Mouse (Mus musculus) myocyte (in vitro differentiated cells): ENCODE data around the gene Gm9837. TPM values are rescaled to one million over a fixed set of nuclear protein-coding genes. Genes with fewer than 3 reads are reported as not detected.

Experiments
- H3K27me3 ChIP-seq: one replicate; pipeline ENCODE4 v1.6.1; 2011; ENCODE audit not compliant: control insufficient read depth, insufficient read depth, insufficient read length
- H3K36me3 ChIP-seq: one replicate; pipeline ENCODE4 v1.6.1; 2011; ENCODE audit not compliant: control insufficient read depth, insufficient read depth
- H3K4me2 ChIP-seq: one replicate; pipeline ENCODE4 v1.6.1; 2011; ENCODE audit warnings: low read depth, control low read depth
- H3K4me3 ChIP-seq: one replicate; pipeline ENCODE4 v1.5.1; 2011; ENCODE audit warnings: mild to moderate bottlenecking, control low read depth, moderate library complexity
- H3K79me2 ChIP-seq: one replicate; pipeline ENCODE4 v1.6.1; 2011; ENCODE audit not compliant: control insufficient read depth, insufficient read depth
- H3ac ChIP-seq: one replicate; pipeline ENCODE4 v1.6.1; 2011; ENCODE audit not compliant: control insufficient read depth, insufficient read length
- CEBPB ChIP-seq: IDR thresholded peaks from 2 replicates; pipeline ENCODE4 v1.6.1; 2011; ENCODE audit warnings: mild to moderate bottlenecking, moderate library complexity; ENCODE audit not compliant: poor library complexity, insufficient read depth, severe bottlenecking
- E2F4 ChIP-seq: IDR thresholded peaks from one replicate; pipeline ENCODE4 v1.6.1; 2011; ENCODE audit warnings: mild to moderate bottlenecking, control low read depth, moderate library complexity; ENCODE audit not compliant: insufficient read depth
- MAX ChIP-seq: IDR thresholded peaks from one replicate; pipeline ENCODE4 v1.6.1; 2011; ENCODE audit warnings: low read depth, mild to moderate bottlenecking, control low read depth
- MYOD1 ChIP-seq, 3 experiments: IDR thresholded peaks; one replicate each; pipeline ENCODE4 v1.6.1; 2011; ENCODE audit warnings: control low read depth in 2 of 3, low read depth in 2 of 3, mild to moderate bottlenecking in 2 of 3, moderate library complexity in 1 of 3; ENCODE audit not compliant: insufficient read length in 2 of 3, control insufficient read depth in 1 of 3
- MYOG ChIP-seq, 3 experiments: IDR thresholded peaks; one replicate each; pipeline ENCODE4 v1.6.1; 2011; ENCODE audit warnings: control low read depth in 2 of 3, low read depth in 2 of 3, mild to moderate bottlenecking in 2 of 3; ENCODE audit not compliant: insufficient read length in 2 of 3, control insufficient read depth in 1 of 3, insufficient read depth in 1 of 3
- POLR2A ChIP-seq: IDR thresholded peaks from one replicate; pipeline ENCODE4 v1.6.1; 2011; ENCODE audit warnings: low read depth, mild to moderate bottlenecking, control low read depth, moderate library complexity; ENCODE audit not compliant: insufficient read length
- POLR2AphosphoS2 ChIP-seq: IDR thresholded peaks from one replicate; pipeline ENCODE4 v1.6.1; 2011; ENCODE audit warnings: low read depth, control low read depth; ENCODE audit not compliant: insufficient read length
- REST ChIP-seq: IDR thresholded peaks from one replicate; pipeline ENCODE4 v1.6.1; 2011; ENCODE audit warnings: mild to moderate bottlenecking, control low read depth, moderate library complexity; ENCODE audit not compliant: insufficient read depth, insufficient read length
- SRF ChIP-seq: IDR thresholded peaks from one replicate; pipeline ENCODE4 v1.6.1; 2011; ENCODE audit warnings: low read depth; ENCODE audit not compliant: control insufficient read depth, insufficient read length
- TCF12 ChIP-seq: IDR thresholded peaks from one replicate; pipeline ENCODE4 v1.6.1; 2011; ENCODE audit warnings: mild to moderate bottlenecking, control low read depth; ENCODE audit not compliant: poor library complexity, insufficient read depth, severe bottlenecking
- TCF3 ChIP-seq: IDR thresholded peaks from one replicate; pipeline ENCODE4 v1.6.1; 2011; ENCODE audit warnings: low read depth, control low read depth; ENCODE audit not compliant: insufficient read length
- USF1 ChIP-seq: IDR thresholded peaks from one replicate; pipeline ENCODE4 v1.6.1; 2011; ENCODE audit warnings: low read depth, mild to moderate bottlenecking, control low read depth, moderate library complexity
- polyA plus RNA-seq: library from polyadenylated mRNA; unstranded; fragments of >200 nt; fragmentation: generic; extraction: Trizol; gene quantifications from one replicate; pipeline ENCODE4 v1.2.1, GENCODE M21; 2012; ENCODE audit warnings: missing spikeins

The Gm9837 gene
- polyA plus RNA-seq, 1 experiment = not detected

DNA sequence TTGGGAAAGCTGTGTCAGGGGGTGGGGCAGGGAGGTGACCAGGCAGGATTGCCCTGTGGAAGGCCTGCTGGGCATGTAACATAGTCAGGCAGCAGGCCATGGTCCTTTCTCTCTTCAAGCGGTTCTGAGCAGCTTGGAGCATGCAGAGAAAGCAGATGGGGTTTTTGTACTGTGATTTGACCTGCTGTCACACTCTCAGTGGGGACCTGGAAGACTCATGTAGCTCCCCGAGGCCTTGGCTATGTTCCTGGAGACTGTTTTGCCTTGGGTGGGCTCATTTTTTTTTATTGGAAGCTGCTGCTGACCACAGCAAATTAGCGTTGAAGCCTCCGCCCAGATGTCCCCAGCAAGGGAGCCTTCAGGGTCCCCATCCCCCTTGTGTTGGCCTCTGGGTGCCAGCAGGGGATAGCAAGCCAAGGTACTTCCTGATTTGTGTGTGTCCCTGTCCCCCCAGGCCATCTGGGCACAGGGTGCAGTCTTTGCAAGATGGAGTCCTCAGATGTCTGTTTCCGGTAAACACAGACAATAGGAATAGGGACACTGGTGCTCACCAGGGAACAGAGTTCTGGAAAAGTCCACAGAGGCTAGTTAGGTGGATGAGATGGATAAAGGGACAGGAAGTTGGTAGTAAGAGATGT, 34.9 kb upstream of the Gm9837 start:
- no peaks in the 10 kb centered on the region for H3K36me3 ChIP-seq
- H3K4me2 ChIP-seq = no peak overlapping the region
- no peaks in the 10 kb centered on the region for H3K27me3 ChIP-seq
- no peak overlapping the region for H3ac ChIP-seq
- no peaks in the 10 kb centered on the region for H3K79me2 ChIP-seq
- TF ChIP-seq CEBPB (no peak), USF1 (no peak), MYOD1 (IDR thresholded peaks at IDR 0.05; ENCODE audit: control insufficient read depth in 1 of 3, insufficient read length in 2 of 3, low read depth in 2 of 3) (no peak), TCF3 (no peak), MYOG (IDR thresholded peaks at IDR 0.05; ENCODE audit: control insufficient read depth in 1 of 3, insufficient read depth in 1 of 3, insufficient read length in 2 of 3, low read depth in 2 of 3) (no peak), POLR2AphosphoS2 (no peak), E2F4 (no peak), MAX (no peak), POLR2A (no peak), TCF12 (no peak), REST (no peak), SRF (no peak)
- H3K4me3 ChIP-seq = no peak overlapping the region

DNA sequence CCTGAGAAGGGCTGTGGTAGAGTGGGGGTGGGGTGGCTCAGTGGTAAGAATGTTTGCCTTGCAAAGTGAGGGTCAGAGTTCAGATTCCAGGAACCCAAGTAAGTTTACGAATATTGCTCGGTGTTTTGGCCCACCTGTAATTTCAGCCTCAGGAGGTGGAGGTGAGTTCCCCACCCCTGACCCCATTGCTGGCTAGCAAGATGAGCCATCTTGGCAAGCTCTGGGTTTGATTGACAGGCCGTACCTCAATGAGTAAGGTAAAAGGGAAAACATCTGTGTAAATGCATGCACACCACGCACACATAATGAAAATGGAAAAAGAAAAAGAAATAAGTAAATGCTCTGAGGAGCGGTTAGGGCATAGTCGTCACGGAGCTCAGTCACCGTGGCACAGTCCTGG, 34.1 kb upstream of the Gm9837 start:
- no peak for TF ChIP-seq TCF3
- TF ChIP-seq SRF = no peak
- TF ChIP-seq POLR2A = no peak
- TF ChIP-seq MAX = no peak
- no peak for TF ChIP-seq TCF12
- TF ChIP-seq REST = no peak
- no peak for TF ChIP-seq CEBPB
- TF ChIP-seq MYOG (IDR thresholded peaks at IDR 0.05; ENCODE audit: control insufficient read depth in 1 of 3, insufficient read depth in 1 of 3, insufficient read length in 2 of 3, low read depth in 2 of 3) = no peak
- TF ChIP-seq E2F4 = no peak
- no peaks in the 10 kb centered on the region for H3K36me3 ChIP-seq
- H3K79me2 ChIP-seq = no peaks in the 10 kb centered on the region
- H3ac ChIP-seq = no peak overlapping the region
- H3K4me2 ChIP-seq = no peak overlapping the region
- no peak overlapping the region for H3K4me3 ChIP-seq
- H3K27me3 ChIP-seq = no peaks in the 10 kb centered on the region

DNA sequence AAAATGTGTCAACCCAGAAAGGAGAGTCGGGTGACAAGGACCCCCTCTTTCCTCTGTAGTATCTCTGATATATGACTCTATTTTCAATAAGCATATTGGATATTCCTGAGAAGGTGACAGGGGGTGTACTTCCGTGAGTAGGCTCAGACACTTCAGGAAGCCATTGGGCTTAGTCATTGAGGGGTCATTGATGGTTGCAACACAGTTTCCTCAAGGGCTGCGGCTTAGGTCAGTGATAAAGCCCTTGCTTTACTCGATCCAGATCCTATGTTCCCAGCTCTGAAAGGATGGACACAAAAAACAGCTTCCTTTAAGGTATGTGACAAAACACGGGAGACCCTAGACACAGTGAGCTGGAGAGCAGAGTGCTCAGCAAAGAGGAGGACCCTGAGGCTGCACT, 33.5 kb upstream of the Gm9837 start:
- Histone ChIP-seq H3K27me3 (no peaks in the 10 kb centered on the region), H3K4me2 (no peak overlapping the region), H3K36me3 (no peaks in the 10 kb centered on the region), H3K79me2 (no peaks in the 10 kb centered on the region), H3K4me3 (no peak overlapping the region), H3ac (no peak overlapping the region)
- no peak for TF ChIP-seq POLR2AphosphoS2
- no peak for TF ChIP-seq TCF3
- TF ChIP-seq USF1 = no peak
- TF ChIP-seq CEBPB = no peak
- TF ChIP-seq REST = no peak
- no peak for TF ChIP-seq SRF

DNA sequence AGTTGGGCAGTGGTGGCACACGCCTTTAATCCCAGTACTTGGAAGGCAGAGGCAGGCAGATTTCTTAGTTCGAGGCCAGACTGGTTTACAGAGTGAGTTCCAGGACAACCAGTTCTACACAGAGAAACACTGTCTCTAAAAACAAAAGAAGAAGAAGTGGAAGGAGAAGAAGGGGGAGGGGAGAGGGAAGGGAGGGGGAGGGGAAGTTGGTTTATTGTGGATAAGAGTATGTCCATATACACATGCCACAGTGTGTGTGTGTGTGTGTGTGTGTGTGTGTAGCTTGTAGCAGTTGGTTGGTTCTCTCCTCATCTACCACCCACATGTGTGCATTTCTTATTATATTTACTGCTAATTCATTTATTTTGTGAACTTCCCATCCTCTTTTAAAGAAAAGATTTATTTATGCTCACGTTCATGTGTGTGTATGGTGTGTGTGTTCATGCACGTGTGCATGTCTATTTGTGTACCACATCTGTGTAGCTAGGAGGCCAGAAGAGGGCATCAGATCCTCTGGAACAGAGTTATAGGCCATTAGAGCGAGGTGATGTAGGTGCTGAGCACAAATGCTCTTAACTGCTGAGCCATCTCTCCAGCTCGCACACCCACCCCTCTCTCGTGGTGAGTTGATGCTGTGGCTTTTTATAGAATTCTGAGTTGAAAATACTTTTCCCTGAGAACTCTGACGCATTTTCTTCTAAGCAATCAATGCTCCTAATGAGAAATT, 31.9 kb upstream of the Gm9837 start:
- no peak overlapping the region for H3ac ChIP-seq
- no peaks in the 10 kb centered on the region for H3K36me3 ChIP-seq
- H3K27me3 ChIP-seq = no peaks in the 10 kb centered on the region
- TF ChIP-seq SRF (no peak), TCF12 (no peak), POLR2AphosphoS2 (no peak), CEBPB (no peak), REST (no peak), MAX (no peak)
- H3K4me3 ChIP-seq = no peak overlapping the region
- H3K4me2 ChIP-seq = no peak overlapping the region
- no peaks in the 10 kb centered on the region for H3K79me2 ChIP-seq

DNA sequence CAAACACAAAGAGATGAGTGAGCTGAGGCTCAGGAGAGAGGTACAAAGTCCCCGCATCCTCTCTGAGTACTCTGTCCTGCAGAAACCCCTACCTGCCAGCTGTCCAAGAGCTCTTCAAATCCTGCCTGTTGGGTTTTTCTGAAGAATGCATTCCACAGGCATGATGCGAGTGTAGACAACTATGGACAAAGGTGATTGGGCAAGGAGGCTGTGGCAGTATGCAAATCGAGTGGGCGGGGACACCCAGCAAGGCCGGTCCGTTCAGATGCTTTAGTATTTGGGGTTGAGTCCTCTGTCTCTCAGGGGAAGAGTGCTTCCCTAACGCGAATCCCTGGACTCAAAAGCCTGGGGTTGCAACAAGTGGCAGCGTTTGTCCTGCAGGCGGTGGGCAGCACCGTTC, 30.3 kb upstream of the Gm9837 start:
- no peaks in the 10 kb centered on the region for H3K79me2 ChIP-seq
- H3K4me2 ChIP-seq = no peak overlapping the region
- no peaks in the 10 kb centered on the region for H3K36me3 ChIP-seq
- no peak overlapping the region for H3K4me3 ChIP-seq
- TF ChIP-seq POLR2A (no peak), MYOD1 (IDR thresholded peaks at IDR 0.05; ENCODE audit: control insufficient read depth in 1 of 3, insufficient read length in 2 of 3, low read depth in 2 of 3) (no peak)
- H3K27me3 ChIP-seq = no peaks in the 10 kb centered on the region
- H3ac ChIP-seq = no peak overlapping the region
